Mouse (Mus musculus): ENCODE results near the gene Gm10197. TPM values are rescaled to one million over a fixed set of nuclear protein-coding genes. Genes with fewer than 3 reads are reported as not detected.
A peak's percentile ranks its signal among the peaks of the same experiment; 100 is the strongest.
"Not testable (repeated sequence)": the region's sequence is repeated elsewhere in the genome, so short reads cannot be mapped to it uniquely, and the experiment has no call there.

The Gm10197 gene
- polyA plus RNA-seq, 1 experiment = not detected

DNA sequence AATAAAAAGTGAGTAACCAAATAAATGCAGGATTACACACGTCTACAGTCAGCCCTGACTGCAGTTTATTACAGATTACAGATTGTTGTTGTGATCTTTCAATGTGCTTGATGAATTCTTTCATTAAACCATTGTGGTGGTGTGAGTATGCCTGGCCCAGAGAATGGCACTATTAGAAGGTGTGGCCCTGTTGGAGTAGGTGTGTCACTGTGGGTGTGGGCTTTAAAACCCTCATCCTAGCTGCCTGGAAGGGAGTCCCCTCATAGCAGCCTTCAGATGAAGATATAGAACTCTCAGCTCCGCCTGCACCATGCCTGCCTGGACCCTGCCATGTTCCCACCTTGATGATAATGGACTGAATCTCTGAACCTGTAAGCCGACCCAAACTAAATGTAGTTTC, 23.4 kb upstream of the Gm10197 start:
- not testable (repeated sequence) for DNase-seq (ENCODE audit: extremely low spot score in 1 of 2, low spot score in 1 of 2)

DNA sequence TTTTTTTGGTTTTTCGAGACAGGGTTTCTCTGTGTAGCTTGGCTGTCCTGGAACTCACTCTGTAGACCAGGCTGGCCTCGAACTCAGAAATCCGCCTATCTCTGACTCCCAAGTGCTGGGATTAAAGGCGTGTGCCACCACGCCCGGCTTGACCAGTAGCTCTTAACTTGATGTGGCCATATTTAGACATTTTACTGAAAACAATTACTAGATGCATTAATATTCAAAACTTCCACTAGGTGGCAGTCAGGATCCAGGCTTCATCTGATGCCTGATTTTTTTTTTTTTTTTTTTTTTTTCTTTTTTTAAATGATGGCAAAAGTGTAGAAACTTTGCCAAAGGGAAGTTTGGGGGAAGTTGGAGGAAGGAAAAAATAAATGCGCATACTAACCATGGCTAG, 23.0 kb upstream of the Gm10197 start:
- peak in 1 of 2 experiments; percentile 79 for DNase-seq (ENCODE audit: extremely low spot score in 1 of 2, low spot score in 1 of 2)

DNA sequence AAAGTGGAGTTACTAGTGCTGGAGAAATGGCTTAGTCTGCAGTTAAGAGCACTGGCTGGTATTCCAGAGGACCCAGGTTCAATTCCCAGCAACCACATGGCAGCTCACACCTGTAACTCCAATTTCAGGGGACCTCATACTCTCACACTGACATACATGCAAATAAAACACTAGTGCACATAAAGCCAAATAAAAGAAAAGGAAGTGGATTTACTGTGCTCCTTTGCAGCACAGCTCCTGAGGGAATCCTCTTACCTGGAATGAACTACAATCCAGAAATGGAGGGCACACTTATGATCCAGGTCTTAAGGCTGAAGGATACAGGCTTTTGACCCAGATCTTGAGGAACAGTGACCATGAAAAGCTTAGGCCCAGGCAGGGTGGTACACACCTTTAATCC, 22.1 kb upstream of the Gm10197 start:
- no peak for DNase-seq (ENCODE audit: extremely low spot score in 1 of 2, low spot score in 1 of 2)

DNA sequence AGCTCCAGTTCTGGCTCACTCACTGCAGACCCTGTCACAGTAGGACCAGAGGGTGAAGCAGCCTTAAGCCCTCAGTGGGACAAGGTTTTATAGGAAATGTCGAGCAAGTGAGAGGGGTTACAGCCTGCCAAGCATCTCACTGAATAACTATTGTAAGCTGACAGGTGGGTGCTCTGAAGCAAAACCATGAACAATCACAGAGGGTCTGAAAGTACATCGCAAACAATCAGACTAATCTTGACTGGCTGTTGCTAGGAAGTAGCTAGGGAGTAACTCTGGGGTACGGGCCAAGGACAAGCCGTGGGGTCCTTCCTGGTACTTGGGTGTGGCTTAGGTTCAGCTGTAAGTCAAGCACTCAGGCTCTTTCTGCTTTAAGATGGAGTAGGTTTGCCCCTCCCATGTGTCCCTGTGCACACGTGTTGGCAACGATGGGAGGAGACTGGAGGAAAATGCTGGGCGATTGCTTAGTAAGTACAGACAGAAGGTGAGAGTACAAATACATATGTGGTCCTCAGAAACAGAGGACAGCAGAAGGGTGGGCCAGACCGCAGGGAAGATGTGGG, 21.3 kb upstream of the Gm10197 start:
- no peak for DNase-seq (ENCODE audit: extremely low spot score in 1 of 2, low spot score in 1 of 2)

DNA sequence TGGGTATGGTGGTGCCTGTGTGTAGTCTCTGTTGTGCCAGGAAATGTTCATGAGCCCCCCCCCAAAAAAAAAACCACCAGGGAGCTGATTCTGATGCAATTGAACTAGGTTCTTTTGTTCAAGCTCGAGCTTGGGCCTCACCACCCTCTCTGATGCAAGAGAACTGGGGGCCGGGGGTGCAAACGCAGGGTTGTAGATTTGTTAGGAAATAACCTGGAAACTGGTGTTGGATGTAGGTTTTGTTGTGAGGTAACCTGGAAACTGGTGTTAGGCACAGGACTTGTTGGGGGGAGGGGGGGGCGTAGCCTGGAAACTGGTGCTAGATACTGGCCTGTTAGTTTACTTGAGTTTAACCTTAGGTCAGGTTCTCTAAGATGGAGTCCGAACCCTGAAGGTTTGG, 20.2 kb upstream of the Gm10197 start:
- DNase-seq (ENCODE audit: extremely low spot score in 1 of 2, low spot score in 1 of 2) = no peak

DNA sequence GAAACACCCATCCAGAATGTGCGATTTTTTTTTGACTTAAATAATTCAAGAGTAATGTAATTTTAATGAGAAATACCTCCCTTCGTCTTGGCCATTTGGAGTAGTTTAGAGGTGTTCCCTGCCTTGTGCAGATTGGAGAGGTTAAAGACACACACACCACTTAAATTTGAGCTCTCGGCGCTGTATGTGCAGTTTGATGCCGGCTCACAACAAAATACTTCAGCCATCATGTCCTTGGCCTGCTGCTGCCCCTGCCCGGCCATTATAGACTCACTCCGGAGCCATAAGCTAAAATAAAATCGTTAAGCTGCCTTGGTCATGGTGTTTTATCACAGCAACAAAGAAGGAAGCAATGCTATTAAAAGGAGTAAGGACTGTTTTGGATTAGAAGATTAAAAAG, 19.8 kb upstream of the Gm10197 start:
- DNase-seq (ENCODE audit: extremely low spot score in 1 of 2, low spot score in 1 of 2) = no peak

DNA sequence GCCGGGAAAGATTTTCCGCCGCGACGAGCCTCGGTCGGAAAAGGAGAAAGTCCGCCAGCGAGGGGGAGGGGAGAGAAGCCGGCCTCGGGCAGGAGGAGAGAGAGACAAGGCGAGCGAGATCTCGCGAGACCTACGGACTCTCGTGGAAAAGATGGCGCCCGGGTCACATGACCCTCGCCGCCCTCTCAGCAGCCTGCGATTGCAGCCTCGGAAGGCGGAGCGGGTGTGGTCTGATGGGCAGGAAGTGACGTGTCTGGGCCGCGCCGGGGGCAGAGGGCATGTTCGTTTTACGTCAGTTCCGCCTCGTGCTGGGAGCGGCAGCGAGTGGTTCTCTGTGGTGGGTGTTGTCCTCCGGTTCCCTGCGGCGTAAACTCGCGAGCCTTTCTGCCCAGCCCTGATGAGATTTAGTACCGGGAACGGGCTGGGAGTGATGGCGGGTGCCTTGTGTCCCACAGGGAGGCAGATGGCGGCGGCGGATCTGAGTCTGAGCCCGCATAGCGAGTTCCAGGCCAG, 19.0 kb upstream of the Gm10197 start, which contains the start of gene Smndc1:
Gene Smndc1 (minus strand): TSS at position 84 of the 513 bp plus-strand sequence.
- peak; percentile 99 for DNase-seq (ENCODE audit: extremely low spot score in 1 of 2, low spot score in 1 of 2)

DNA sequence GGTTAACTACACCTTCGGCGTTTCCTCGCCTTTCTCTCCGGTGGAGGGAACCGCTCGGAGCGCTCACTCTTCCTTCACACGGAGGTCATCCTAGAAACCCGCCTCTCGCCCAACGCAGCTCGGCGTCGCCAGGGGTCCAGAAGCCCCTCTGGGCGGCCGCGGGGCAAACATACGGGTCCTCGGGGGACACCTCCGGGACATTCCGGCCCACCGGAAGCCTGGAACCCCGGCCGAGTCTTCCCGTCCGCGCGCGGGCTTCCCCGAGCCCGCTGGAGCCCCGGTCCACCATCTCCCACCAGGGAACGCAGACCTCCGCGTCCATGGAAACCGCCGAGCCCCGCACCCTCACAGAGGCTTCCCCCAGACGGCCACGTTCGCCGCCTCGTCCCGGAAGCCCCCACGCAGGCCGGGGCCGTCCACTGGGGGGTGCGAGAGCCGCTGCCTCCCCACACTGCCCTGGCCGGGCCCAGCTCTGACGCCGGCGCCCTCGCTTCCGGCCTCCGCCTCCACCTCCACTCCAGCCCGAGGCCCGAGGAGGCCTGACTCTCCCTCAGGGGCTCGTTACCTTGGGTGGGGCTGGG, 18.4 kb upstream of the Gm10197 start:
- DNase-seq (ENCODE audit: extremely low spot score in 1 of 2, low spot score in 1 of 2) = peak in 1 of 2 experiments; percentile 37

DNA sequence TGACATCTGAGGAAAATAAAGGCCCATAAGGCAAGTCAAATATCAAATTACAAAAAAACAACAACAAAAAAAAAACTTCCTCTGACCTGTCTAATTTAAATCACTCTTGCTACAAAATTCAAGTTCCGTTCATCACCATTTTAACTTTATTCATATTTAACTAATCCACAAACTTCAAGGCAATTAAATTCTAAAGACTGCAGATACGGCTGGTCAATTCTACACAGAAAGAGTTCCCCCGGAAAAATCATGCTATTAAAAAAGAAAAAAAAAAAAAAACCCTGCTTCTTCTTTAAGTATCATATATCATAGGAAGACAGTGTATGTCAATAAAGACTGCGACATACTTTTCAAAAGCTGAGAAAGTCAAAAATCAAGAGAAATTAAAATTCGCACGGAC, 17.9 kb upstream of the Gm10197 start:
- DNase-seq (ENCODE audit: extremely low spot score in 1 of 2, low spot score in 1 of 2) = no peak

DNA sequence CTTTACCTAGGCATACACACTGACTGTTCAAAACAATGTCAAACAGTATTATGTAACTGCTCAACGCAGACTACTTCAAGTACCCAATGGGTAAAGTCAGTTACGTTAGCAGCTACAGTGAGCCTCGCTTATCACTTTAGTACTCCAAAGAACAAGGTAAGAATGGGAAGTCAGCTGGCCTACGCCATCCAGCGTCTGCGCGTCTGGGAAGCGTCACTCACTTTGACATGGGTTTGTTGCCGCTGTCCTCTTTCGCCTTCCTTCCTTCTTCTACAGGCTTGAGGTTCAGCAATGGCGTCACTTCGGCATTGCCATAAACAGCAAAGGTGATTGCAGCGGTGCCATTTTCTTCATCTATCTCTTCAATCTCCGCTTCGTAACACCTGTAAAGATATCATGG, 11.8 kb upstream of the Gm10197 start:
- no peak for DNase-seq (ENCODE audit: extremely low spot score in 1 of 2, low spot score in 1 of 2)

DNA sequence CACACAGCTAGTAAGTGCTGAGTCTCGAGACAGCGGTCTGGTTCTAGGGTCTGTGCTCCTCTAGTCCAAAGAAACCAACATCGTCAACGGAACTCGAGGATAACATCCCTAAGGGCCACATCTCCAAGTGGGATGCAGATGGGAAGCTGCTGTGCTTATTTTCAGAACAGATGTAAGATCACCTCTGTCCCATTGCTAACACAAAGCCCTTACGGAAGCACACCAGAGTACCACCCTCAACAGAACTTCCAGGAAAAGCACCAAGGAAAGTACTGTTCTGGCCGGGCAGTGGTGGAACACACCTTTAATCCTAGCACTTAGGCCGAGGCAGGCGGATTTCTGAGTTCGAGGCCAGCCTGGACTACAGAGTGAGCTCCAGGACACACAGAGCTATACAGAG, 6.9 kb upstream of the Gm10197 start:
- DNase-seq (ENCODE audit: extremely low spot score in 1 of 2, low spot score in 1 of 2) = no peak

DNA sequence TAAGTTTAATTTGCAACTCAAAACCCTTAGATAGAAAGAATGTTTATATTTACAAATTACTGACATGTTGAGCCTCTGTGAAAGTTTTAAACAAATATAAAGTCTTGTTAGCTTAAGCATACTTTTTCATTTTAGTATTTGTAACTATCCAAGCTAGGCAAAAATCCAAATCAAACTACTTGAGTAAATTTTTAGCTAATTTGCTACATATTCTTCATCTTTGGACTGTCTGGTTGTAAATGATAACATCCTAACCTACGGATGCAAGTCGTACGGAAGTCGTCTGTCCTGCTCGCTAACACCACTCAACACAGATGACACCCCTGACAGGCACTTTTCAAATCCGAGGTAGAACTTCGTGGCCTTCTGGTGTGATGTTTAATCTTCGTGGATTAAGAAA, 6.1 kb upstream of the Gm10197 start:
- DNase-seq (ENCODE audit: extremely low spot score in 1 of 2, low spot score in 1 of 2) = no peak

DNA sequence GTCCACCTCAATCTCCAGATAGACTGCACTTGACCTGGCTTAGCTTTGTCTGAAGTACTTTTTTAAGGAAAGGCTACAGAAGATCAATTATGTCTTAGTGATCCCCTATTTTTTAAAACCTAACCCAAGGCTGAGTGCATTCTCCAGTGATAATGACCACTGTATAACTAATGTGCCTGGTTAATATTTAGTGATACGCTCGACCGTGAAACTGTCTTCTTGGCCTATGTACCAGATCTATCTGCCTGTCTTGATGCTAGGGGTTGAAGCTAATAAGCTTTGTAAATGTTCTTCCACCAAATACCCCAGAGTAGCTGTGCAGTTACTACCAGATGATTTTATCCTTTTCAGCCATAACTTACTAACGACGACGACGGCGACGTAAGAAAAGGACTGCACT, 4.2 kb upstream of the Gm10197 start:
- no peak for DNase-seq (ENCODE audit: extremely low spot score in 1 of 2, low spot score in 1 of 2)

DNA sequence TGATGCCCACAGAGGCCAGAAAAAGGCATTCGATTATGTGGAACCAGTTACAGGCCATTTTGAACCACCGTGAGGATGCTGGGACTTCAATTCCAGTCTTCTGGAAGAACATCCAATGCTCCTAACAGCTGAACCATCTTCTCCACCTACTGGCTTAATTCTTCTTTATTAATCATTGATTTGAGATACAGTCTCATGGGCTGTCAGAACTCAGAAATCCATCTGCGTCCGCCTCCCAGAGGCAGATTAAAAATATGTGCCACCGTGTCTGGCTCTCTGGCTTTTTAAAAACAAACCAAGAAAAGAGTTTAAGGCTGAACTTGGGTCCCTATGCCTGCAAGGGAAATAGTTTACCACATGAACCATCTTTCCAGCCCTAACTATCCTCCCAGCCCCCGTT, 3.7 kb upstream of the Gm10197 start:
- DNase-seq (ENCODE audit: extremely low spot score in 1 of 2, low spot score in 1 of 2) = no peak

DNA sequence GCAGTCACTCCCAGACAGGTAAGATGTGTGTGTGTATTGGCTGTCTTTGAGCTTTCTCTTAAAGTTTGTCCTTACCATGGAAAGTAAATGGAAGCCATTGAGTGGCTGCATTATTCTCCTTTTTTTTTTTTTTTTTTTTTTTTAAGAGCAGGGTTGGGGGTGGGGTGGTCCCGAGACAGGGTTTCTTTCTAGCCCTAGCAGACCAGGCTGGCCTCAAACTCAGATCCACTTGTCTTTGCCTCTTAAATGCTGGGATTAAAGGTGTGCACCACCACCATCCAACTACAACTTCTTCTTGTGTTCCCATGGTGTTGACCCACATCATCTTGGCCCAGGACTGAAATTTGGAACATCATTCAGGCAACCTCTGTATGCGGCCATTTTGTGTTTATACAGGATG, 2.0 kb upstream of the Gm10197 start:
- DNase-seq (ENCODE audit: extremely low spot score in 1 of 2, low spot score in 1 of 2) = no peak

DNA sequence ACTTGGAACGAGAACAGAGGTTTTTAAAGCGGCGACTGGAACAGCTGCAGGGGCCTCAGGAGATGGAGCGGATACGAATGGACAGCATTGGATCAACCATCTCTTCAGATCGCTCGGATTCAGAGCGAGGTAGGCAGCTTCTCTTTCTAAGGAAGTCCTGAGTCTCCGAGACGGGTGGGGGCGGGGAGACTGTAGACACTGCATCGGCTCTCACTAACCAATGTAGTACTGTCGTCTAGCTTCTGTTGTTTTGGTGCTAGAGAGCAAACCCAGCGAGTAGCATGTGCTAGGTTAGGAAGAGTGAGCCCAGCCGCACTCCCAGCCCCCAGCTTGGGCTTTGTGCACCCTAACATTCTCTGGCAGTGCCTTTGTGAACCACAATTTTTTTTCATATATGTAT, 1.3 kb downstream of the Gm10197 start:
- no peak for DNase-seq (ENCODE audit: extremely low spot score in 1 of 2, low spot score in 1 of 2)

DNA sequence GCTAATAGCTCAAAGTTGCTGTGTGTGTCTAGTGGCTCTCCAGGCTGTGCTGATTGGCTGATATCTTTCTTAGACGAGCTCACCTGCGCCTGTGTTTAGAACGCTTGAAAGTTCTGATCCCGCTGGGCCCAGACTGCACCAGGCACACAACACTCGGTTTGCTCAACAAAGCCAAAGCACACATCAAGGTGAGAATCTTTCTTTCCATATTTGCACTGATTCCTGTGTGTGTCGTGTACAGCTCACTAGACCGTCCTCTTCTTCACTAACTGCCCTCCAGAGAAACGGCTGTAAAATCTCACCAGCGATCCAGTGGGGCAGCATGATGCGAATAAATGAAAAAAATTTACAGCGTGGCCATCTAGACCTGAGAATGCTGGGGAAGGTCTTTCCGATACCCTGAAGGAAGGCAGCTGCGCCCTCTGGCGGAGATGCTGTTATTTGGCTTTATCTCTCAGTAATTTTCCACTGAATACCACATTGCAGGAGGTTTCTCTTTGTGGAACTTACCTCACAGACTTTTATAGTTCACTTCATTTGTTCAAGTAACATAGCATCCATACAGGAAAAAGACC, 2.0 kb downstream of the Gm10197 start:
- peak; percentile 70 to 93 for DNase-seq (ENCODE audit: extremely low spot score in 1 of 2, low spot score in 1 of 2)

DNA sequence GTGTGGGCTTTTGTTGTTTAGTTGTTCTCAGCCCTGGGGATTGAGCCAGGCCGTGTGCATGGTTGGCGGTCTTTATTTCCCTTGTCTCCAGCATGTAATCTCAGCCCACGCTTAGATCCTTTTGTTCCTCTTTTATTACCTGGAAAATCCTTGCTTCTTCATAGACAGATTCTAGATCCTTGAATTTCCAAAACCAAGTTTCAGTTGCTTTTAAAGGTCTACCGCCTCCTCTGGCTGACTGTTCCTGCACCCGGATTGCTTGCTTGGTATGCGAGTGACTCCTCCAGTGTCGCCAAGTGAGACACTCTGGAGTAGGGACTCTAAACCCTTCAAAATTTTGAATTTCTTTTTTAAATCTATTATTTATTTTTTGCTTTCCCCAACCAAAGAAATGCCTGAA, 4.7 kb downstream of the Gm10197 start:
- no peak for DNase-seq (ENCODE audit: extremely low spot score in 1 of 2, low spot score in 1 of 2)

DNA sequence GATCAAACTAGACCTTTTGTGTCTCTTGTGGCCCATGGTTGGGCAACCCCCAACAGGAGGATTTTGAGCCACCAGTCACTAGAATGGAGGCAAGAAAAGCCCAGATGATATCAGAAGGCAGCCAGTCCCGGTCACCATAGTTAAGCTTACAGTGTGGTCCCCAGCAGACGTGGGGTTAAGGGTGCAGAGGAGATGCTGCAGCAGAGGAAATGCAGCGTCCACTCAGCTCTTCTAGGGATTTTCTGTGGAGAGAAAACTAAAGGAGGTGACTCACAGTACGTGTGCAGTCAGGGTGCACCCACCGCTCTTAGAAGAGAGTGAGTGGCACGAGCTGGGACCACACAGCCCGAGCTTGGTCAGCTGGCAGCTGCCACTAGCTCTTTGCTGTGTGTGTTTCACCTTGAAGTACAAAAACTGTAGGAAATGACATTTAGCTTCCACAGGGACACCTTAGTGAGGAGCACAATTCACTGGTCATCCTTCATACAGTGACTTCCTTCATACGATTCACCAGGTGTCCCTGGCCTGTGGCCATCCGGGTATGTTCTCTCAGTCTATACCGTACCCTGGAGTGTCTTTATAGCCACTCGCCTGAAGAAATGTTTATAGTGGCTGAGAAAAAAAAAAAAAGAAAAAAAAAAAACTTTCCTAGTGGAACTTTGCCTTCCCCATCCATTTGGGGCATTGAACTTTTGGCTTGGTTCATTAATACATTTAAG, 5.3 kb downstream of the Gm10197 start:
- no peak for DNase-seq (ENCODE audit: extremely low spot score in 1 of 2, low spot score in 1 of 2)

DNA sequence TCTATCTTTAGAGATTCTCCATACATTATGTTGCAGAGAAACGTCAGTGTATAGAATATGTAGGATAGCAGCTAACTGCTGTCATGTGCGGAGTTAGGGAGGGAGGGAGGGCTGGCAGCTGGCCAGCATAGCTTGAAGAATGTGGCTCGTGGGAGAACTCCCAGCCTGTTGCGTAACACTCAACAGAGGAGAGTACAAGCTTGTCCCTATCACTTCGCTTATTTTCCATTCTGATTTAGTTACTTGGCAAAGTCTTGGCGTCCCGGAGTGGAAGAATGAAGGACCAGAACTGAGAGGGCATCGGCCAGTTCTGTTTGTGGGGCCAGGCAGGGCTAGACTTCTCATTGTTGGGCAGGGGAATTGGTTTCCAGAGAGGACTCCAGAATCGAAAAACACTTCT, 6.6 kb downstream of the Gm10197 start:
- DNase-seq (ENCODE audit: extremely low spot score in 1 of 2, low spot score in 1 of 2) = peak; percentile 55 to 78

DNA sequence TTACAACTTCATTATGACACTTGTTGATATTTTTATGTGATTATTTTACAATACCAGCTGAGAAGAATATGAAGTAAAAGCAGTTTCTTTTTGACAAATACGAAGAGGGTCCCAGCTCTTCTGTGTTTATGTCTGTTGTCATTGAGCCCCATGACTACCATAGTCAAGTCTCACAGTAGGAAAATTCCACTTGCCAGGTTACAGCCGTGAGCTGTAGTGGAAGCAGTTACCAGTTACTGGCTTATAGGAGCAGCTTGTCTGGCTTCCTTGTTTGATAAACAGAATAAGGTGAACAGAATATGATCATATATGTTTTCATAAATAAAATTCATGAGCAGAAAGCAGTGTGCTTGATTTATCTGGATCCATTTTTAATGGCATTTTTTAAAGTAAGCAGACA, 7.0 kb downstream of the Gm10197 start:
- no peak for DNase-seq (ENCODE audit: extremely low spot score in 1 of 2, low spot score in 1 of 2)

DNA sequence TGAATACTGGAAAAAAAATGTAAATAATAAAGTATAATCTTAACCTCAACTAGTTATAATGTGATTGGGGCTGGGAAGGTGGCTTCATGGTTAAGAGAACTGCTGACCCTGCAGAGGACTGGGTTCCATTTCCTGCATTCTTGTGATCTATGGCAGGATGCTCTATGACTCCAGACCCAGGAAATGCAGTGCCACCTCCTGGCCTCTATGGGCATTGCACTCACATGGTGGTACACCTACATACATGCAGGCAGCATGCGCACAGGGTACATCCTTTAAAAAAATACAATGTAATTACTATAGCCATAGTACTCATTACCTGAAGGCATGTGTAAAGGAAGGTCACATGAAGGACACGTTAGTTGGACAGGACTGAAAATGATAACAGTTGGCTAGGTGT, 8.6 kb downstream of the Gm10197 start:
- no peak for DNase-seq (ENCODE audit: extremely low spot score in 1 of 2, low spot score in 1 of 2)
